Mouse (Mus musculus) embryonic facial prominence, embryonic 10.5 days (tissue): ENCODE results near the gene Popdc3. TPM values are rescaled to one million over a fixed set of nuclear protein-coding genes. Genes with fewer than 3 reads are reported as not detected.
A peak's percentile ranks its signal among the peaks of the same experiment; 100 is the strongest.
"Not testable (repeated sequence)": the region's sequence is repeated elsewhere in the genome, so short reads cannot be mapped to it uniquely, and the experiment has no call there.

Experiments used
- DNase-seq: peaks from one replicate; pipeline ENCODE4 v3.0.0-alpha.2; 2017; ENCODE audit warnings: low spot score
- H3K27ac ChIP-seq: fragments of 300-500 bp; sonication (generic); replicated peaks from 2 replicates; pipeline ENCODE4 v1.5.1; 2016; ENCODE audit warnings: mild to moderate bottlenecking
- H3K27me3 ChIP-seq: fragments of 300-500 bp; sonication (generic); replicated peaks from 2 replicates; pipeline ENCODE4 v1.6.1; 2016; ENCODE audit warnings: low read depth, mild to moderate bottlenecking; ENCODE audit not compliant: poor library complexity, severe bottlenecking
- H3K36me3 ChIP-seq: fragments of 300-500 bp; sonication (generic); replicated peaks from 2 replicates; pipeline ENCODE4 v1.6.1; 2016; ENCODE audit warnings: mild to moderate bottlenecking, moderate library complexity
- H3K4me1 ChIP-seq: fragments of 300-500 bp; sonication (generic); 2 replicates; pipeline ENCODE4 v1.6.1; 2016
- H3K4me3 ChIP-seq: fragments of 300-500 bp; sonication (generic); 2 replicates; pipeline ENCODE4 v1.5.1; 2016; ENCODE audit warnings: mild to moderate bottlenecking, moderate library complexity
- H3K9me3 ChIP-seq: fragments of 300-500 bp; sonication (generic); 2 replicates; pipeline ENCODE4 v1.6.1; 2016; ENCODE audit warnings: mild to moderate bottlenecking
- WGBS: fragments of 180-500 bp; shearing (Covaris S2); methylation state at CpG from one replicate; pipeline ENCODE4 v1.1.7; 2016; 5-methylcytosine and 5-hydroxymethylcytosine counted together
- polyA plus RNA-seq: library from polyadenylated mRNA; unstranded; fragments of >200 nt; fragmentation: Nextera tagmentation; extraction: Ambion mirVana; gene quantifications from 2 replicates; pipeline ENCODE4 v1.2.1, GENCODE M21; 2016

The Popdc3 gene
- 0.36 and 0.63 TPM in 2 replicates for polyA plus RNA-seq

DNA sequence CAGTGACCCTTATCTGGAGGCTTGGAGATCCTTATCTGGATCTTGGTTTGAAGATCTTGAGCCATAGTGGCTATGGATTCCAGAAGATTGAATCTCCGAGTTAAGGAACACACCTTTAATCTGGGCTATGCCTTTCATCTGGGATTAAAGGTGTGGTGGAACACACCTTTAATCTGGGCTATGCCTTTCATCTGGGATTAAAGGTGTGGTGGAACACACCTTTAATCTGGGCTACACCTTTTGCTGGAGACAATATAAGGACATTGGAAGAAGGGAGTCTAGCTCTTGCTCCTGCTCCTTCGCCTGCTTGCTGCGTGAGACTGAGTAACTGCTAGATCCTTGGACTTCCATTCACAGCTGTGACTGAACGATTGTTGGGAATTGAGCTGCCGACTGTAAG is at the start of gene Popdc3:
TSS of gene Popdc3 (plus strand) at position 301 of the 400 bp plus-strand sequence.
- H3K4me1 ChIP-seq, H3K27ac ChIP-seq, H3K36me3 ChIP-seq, H3K4me3 ChIP-seq, DNase-seq, H3K27me3 ChIP-seq, H3K9me3 ChIP-seq: not testable (repeated sequence)
- WGBS = 75% methylated on average over 2 of the region's 5 CpGs

GRCm38 (mm10) chr10:45129105-45129504 is 48.8 kb upstream of the Popdc3 start:
- no peaks in the 10 kb centered on the region for H3K9me3 ChIP-seq
- H3K4me1 ChIP-seq = no peaks in the 10 kb centered on the region
- H3K36me3 ChIP-seq = peaks cover 73% of the 10 kb centered on the region
- no peaks in the 10 kb centered on the region for H3K27me3 ChIP-seq
- DNase-seq = no peak
- H3K4me3 ChIP-seq = no peak overlapping the region
- no peak overlapping the region for H3K27ac ChIP-seq
- 91% methylated on average over 11 of the region's 11 CpGs for WGBS

DNA sequence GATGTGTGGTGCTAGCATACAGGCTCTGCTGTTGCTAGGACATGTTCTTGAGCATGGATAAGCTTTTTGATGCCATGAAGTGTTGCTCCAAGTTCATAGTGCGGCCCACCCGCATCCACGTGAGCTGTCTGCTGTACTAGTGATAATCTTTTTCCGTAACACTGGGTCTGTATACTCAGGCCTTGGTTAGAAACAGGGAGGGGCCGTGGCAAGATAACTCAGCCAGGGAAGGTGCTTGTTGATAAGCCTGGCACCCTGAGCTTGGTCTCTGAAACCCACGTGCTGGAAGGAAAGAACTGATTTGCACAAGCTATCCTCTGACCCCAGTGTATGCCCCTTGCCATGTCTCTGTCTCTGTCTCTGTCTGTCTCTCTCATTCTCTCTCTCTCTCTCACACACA is 47.9 kb upstream of the Popdc3 start:
- H3K36me3 ChIP-seq = peaks cover 72% of the 10 kb centered on the region
- H3K27ac ChIP-seq = no peak overlapping the region
- no peak for DNase-seq
- WGBS = 91% methylated on average over 6 of the region's 6 CpGs
- H3K4me1 ChIP-seq = no peaks in the 10 kb centered on the region
- H3K4me3 ChIP-seq = no peak overlapping the region
- H3K9me3 ChIP-seq = no peaks in the 10 kb centered on the region
- H3K27me3 ChIP-seq = no peaks in the 10 kb centered on the region

GRCm38 (mm10) chr10:45132371-45132770 is 45.5 kb upstream of the Popdc3 start:
- WGBS = 80% methylated on average over 4 of the region's 4 CpGs
- H3K36me3 ChIP-seq = peaks cover 69% of the 10 kb centered on the region

GRCm38 (mm10) chr10:45136806-45137205 is 41.1 kb upstream of the Popdc3 start:
- H3K9me3 ChIP-seq = no peaks in the 10 kb centered on the region
- no peak overlapping the region for H3K27ac ChIP-seq
- 0 out of 2 replicates have a peak, but pooled peaks cover 3% of the 10 kb centered on the region for H3K4me1 ChIP-seq
- no peak overlapping the region for H3K4me3 ChIP-seq
- H3K36me3 ChIP-seq = peaks cover 44% of the 10 kb centered on the region
- no peak for DNase-seq
- H3K27me3 ChIP-seq = no peaks in the 10 kb centered on the region
- WGBS = 90% methylated on average over 7 of the region's 7 CpGs

More at GRCm38 (mm10) chr10:45132371-45132770, 45.5 kb upstream of the Popdc3 start:
- DNase-seq = peak; percentile 42
- H3K27me3 ChIP-seq = no peaks in the 10 kb centered on the region
- H3K4me3 ChIP-seq = no peak overlapping the region
- H3K27ac ChIP-seq = no peak overlapping the region
- no peaks in the 10 kb centered on the region for H3K4me1 ChIP-seq
- no peaks in the 10 kb centered on the region for H3K9me3 ChIP-seq

DNA sequence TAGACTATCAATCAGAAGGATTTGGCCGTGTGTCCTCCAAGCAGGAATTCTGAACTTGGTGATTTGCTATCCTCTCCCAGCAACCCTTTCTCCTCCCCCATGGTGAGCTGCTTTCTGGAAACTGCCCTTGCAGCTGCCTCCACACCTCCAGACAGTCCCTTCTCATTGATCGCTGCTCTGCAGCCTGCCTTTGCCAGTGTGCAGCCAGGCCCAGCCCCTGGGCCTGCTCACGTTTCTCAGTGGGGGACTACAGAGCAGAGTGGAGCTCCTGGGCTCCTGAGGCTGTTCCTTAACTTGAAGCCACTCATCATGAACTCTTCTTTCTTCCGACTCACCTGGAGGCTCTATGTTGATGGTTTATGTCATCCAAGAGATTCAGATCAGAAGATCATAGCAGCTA is 38.0 kb upstream of the Popdc3 start:
- Histone ChIP-seq H3K4me3 (no peak overlapping the region), H3K9me3 (no peaks in the 10 kb centered on the region), H3K27me3 (no peaks in the 10 kb centered on the region), H3K27ac (no peak overlapping the region), H3K36me3 (peaks cover 51% of the 10 kb centered on the region), H3K4me1 (0 out of 2 replicates have a peak, but pooled peaks cover 3% of the 10 kb centered on the region)
- 72% methylated on average over 4 of the region's 4 CpGs for WGBS
- no peak for DNase-seq

DNA sequence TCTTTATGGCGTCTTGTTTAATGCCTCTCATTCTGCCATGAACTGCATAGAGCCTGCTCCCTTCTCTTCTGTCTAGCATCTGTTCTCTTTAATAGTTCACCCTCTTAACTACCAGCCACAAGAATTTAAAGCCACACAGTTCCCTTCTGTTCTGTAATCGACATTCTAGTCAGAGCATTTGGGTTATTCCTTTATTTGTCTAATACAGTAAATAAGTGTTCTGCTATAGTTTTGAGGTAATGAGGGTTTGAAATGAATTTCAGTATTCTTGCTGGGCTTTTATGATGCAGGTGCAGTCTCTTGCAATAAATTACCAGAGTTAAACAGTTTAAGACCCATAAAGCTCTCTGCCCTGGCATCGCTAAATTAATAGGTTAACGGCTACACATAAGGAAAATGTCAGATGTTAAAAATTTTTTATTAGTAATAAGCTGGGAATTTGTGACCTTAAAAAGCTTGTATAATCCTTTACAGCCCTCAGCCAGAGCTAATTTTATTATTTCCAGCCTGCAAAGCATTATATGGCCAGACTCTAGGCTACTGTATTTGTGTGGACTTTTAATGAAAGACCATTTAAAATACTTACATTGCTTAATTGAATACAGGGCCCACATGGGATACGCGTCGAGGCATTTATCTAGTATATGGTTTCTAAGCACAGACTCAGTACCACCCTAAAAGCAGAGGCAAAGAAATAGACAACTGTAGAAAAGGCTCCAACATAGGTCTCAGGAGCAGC is 37.3 kb upstream of the Popdc3 start:
- peaks cover 47% of the 10 kb centered on the region for H3K36me3 ChIP-seq
- no peak for DNase-seq
- H3K27me3 ChIP-seq = no peaks in the 10 kb centered on the region
- WGBS = 92% methylated on average over 7 of the region's 7 CpGs
- 0 out of 2 replicates have a peak, but pooled peaks cover 3% of the 10 kb centered on the region for H3K4me1 ChIP-seq
- no peak overlapping the region for H3K4me3 ChIP-seq
- H3K9me3 ChIP-seq = no peaks in the 10 kb centered on the region
- no peak overlapping the region for H3K27ac ChIP-seq

DNA sequence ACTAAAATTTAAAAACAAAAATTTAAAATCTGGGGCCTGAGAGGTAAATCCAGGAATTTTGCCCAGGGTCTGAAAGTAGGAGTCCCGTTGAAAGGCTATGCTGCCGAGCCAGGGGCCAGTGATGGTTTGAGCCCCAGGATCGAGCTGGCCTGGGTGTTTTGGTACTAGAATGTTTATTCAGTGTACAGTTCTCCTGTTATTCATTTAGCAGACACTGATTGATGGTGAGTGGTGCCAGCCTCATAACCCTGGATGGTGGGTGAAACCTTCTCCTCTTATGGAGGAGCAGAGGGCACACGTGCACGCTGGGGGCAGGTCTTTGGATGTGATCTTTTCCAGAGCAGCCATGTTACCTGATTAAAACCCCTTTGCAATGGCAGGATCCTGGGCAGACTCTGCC is 35.5 kb upstream of the Popdc3 start:
- 88% methylated on average over 5 of the region's 5 CpGs for WGBS
- H3K36me3 ChIP-seq = peaks cover 33% of the 10 kb centered on the region
- no peak for DNase-seq
- H3K9me3 ChIP-seq = no peaks in the 10 kb centered on the region
- H3K4me1 ChIP-seq = peaks cover 16% of the 10 kb centered on the region
- no peak overlapping the region for H3K27ac ChIP-seq
- no peaks in the 10 kb centered on the region for H3K27me3 ChIP-seq
- H3K4me3 ChIP-seq = no peak overlapping the region

DNA sequence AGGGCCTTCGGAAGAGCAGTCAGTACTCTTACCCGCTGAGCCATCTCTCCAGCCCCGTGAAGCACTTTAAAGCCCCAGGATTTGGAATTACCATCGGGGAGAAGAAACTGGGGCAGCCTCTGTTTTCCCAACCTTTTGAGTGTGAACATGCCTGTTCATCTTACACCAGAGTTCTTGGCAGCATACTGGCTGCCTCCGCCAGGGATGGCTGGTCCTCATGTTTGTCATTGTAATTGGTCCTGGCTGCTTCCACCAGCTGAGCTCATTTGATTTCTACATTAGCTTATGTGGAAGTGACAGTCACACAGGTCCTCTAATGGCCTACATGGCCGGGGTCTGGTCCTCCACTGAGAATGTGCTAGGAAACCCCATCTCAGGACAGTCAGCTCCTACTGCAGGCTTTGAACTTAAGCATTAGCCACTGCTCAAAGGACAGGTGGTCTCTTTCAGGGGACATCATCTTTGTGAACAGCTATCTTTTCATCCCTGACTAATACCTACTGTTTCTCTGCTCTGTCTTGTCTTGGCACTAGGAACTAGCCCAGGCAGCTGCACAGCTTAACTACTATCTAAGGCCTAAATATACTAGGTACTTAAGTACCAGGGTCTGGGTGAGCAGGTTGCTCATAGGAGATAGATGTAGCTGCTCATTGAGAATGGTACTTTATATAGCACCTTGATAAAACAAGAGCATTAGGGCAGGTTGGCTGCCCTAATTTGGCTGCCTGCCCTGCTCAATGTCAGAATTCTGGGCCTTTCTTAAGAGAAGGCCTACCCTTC is 33.7 kb upstream of the Popdc3 start:
- 93% methylated on average over 6 of the region's 6 CpGs for WGBS
- DNase-seq = no peak
- no peak overlapping the region for H3K4me3 ChIP-seq
- peaks cover 16% of the 10 kb centered on the region for H3K4me1 ChIP-seq
- H3K27ac ChIP-seq = no peak overlapping the region
- H3K36me3 ChIP-seq = peaks cover 41% of the 10 kb centered on the region
- no peaks in the 10 kb centered on the region for H3K27me3 ChIP-seq
- no peaks in the 10 kb centered on the region for H3K9me3 ChIP-seq

GRCm38 (mm10) chr10:45146821-45147220 is 31.1 kb upstream of the Popdc3 start:
- Histone ChIP-seq H3K9me3 (no peaks in the 10 kb centered on the region), H3K27ac (peak overlapping the region; percentile 31), H3K36me3 (peaks cover 67% of the 10 kb centered on the region), H3K27me3 (no peaks in the 10 kb centered on the region), H3K4me1 (peaks cover 13% of the 10 kb centered on the region), H3K4me3 (no peak overlapping the region)
- DNase-seq = no peak
- 39% methylated on average over 6 of the region's 6 CpGs for WGBS

- peaks cover 87% of the 10 kb centered on the region for H3K36me3 ChIP-seq
Observed at GRCm38 (mm10) chr10:45151137-45151536, 26.8 kb upstream of the Popdc3 start.

DNA sequence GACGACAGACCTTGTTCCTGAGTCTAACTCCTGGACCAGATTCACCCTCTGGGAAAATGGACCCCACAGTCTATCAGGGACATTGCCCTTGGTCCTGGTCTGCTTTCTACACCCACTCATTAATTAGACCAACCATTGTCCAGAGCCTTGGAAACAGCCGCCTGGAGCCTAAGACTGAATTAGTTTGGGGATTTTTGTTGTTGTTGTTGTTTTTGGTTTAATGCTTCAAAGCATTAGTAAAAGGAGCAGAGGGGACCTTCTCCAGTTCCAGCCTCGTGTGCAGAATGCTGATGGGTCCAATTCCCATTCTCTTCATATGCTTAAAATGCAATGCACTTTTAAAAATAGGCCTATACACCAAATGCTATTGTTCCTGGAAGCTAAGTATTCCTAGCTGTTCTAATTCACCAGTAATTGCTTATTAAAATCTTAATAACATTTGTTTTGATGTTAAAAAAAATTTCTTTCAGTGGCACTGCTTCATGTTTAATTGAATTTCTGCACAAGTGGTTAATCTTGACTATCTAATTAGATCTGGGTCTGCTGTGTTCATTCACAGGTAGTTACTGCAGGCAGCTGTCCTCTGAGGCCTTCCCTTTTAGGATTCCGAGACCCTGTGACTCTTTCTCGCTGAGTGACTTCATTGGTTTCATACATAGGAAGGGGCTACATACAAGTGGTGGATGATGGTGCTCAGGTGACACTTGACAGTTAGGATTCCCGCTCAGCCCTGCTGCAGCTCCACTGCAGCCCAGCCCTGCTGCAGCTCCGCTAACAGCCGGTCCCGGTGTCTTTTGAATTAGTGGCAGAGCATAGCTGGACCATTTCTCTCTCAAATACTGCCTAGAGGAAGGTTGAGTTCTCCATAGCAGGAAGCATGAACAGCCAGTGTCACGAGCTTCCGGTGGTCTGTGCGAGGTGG is 25.9 kb upstream of the Popdc3 start:
- peaks cover under 1% of the 10 kb centered on the region; the same call in 1 of the 2 replicates for H3K4me1 ChIP-seq
- no peak overlapping the region for H3K27ac ChIP-seq
- peaks cover 95% of the 10 kb centered on the region for H3K36me3 ChIP-seq
- no peak for DNase-seq
- no peak overlapping the region for H3K4me3 ChIP-seq
- WGBS = 93% methylated on average over 12 of the region's 12 CpGs
- H3K27me3 ChIP-seq = no peaks in the 10 kb centered on the region
- H3K9me3 ChIP-seq = no peaks in the 10 kb centered on the region

More at GRCm38 (mm10) chr10:45151137-45151536, 26.8 kb upstream of the Popdc3 start:
- no peak for DNase-seq
- no peak overlapping the region for H3K4me3 ChIP-seq
- no peaks in the 10 kb centered on the region for H3K27me3 ChIP-seq
- peaks cover 9% of the 10 kb centered on the region for H3K4me1 ChIP-seq
- no peak overlapping the region for H3K27ac ChIP-seq
- WGBS = 67% methylated on average over 5 of the region's 5 CpGs
- H3K9me3 ChIP-seq = no peaks in the 10 kb centered on the region
